In genomic region chr5:102149481-102150129, GRCm38 (mm10) we compare ENCODE assay signal across 8 mouse cellular contexts.
DNase-seq lines count a peak whose midpoint lies in the region; ATAC-seq and TF ChIP-seq lines count a peak whose summit lies in the region.

No protein-coding gene starts in this region.

- H3K4me1 ChIP-seq in MEL (ENCODE audit: control insufficient read depth in 1 of 2, insufficient read depth in 2 of 2, low read length in 2 of 2): no peaks in the 10 kb centered on the region
- H3K4me1 ChIP-seq in embryonic facial prominence, embryonic 13.5 days: no peaks in the 10 kb centered on the region

- TF ChIP-seq RAD21 in MEL (IDR thresholded peaks at IDR 0.05; ENCODE audit: low read depth, low read length): peak; percentile 68

- no peak overlapping the region for H3K9ac ChIP-seq in MEL (ENCODE audit: control insufficient read depth, low read depth, low read length, poor library complexity, severe bottlenecking)
- 0 out of 2 replicates have a peak overlapping the region, but pooled peaks have one; percentile 21 for H3K9ac ChIP-seq in embryonic facial prominence, embryonic 13.5 days

- H3K27me3 ChIP-seq in MEL (ENCODE audit: control insufficient read depth in 1 of 2, insufficient read depth in 2 of 2, low read length in 2 of 2): no peaks in the 10 kb centered on the region
- H3K27me3 ChIP-seq in embryonic facial prominence, embryonic 13.5 days: no peaks in the 10 kb centered on the region

- no peak for TF ChIP-seq POLR2A in MEL (IDR thresholded peaks at IDR 0.05; ENCODE audit: control insufficient read depth in 1 of 2, insufficient read depth in 1 of 2, low read depth in 1 of 2, low read length in 2 of 2, poor library complexity in 1 of 2)

- H3K27ac ChIP-seq in MEL (ENCODE audit: control insufficient read depth, low read depth, low read length): no peak overlapping the region
- no peak overlapping the region for H3K27ac ChIP-seq in embryonic facial prominence, embryonic 13.5 days

- ATAC-seq in embryonic facial prominence, embryonic 13.5 days (ENCODE audit: insufficient number of reproducible peaks, insufficient read depth, low FRiP score, low TSS enrichment, low read depth): no peak
- ATAC-seq in inflammation-experienced regulatory T-cells, adult 6 months: no peak

- DNase-seq in MEL (ENCODE audit: low read depth, low spot score): peak; percentile 61
- DNase-seq in adrenal gland, postnatal 4 days (ENCODE audit: low spot score in 2 of 2): peak; percentile 36 to 43
- DNase-seq in heart, postnatal 4 days: peak; percentile 81
- DNase-seq in layer of hippocampus, postnatal 10 days (ENCODE audit: low spot score in 2 of 2): peak; percentile 95 to 96
- peak; percentile 52 for DNase-seq in lung, postnatal 25 days (ENCODE audit: low spot score)
- DNase-seq in right cerebral cortex, adult 2 months (ENCODE audit: low spot score in 2 of 2): peak; percentile 94 to 95

- no peak overlapping the region for H3K4me3 ChIP-seq in MEL (ENCODE audit: control insufficient read depth in 1 of 2, insufficient read depth in 1 of 2, low read depth in 2 of 2, low read length in 2 of 2)
- H3K4me3 ChIP-seq in embryonic facial prominence, embryonic 13.5 days: 0 out of 2 replicates have a peak overlapping the region, but pooled peaks have one; percentile 14

- no peak for TF ChIP-seq EP300 in MEL (IDR thresholded peaks at IDR 0.05; ENCODE audit: low read depth in 1 of 2, low read length in 2 of 2)

- peak; percentile 72 to 75 (median 75) for TF ChIP-seq CTCF in MEL (IDR thresholded peaks at IDR 0.05 in 2 of 3, conservative IDR thresholded peaks at IDR 0.05 in 1 of 3; ENCODE audit: control insufficient read depth in 1 of 3, insufficient read depth in 1 of 3, low read depth in 2 of 3, low read length in 3 of 3, poor library complexity in 1 of 3, severe bottlenecking in 1 of 3)

- H3K9me3 ChIP-seq in MEL (replicated peaks; ENCODE audit: insufficient read depth, low read length): no peaks in the 10 kb centered on the region
- H3K9me3 ChIP-seq in embryonic facial prominence, embryonic 13.5 days: no peaks in the 10 kb centered on the region

- WGBS in embryonic facial prominence, embryonic 13.5 days: 23% methylated on average over 14 of the region's 14 CpGs

- peak overlapping the region; percentile 41 for H3K4me2 ChIP-seq in embryonic facial prominence, embryonic 13.5 days

- no peaks in the 10 kb centered on the region for H3K36me3 ChIP-seq in MEL (ENCODE audit: control insufficient read depth in 1 of 2, insufficient read depth in 2 of 2, low read length in 2 of 2)
- no peaks in the 10 kb centered on the region for H3K36me3 ChIP-seq in embryonic facial prominence, embryonic 13.5 days

- H3K79me2 ChIP-seq in MEL (ENCODE audit: control insufficient read depth, insufficient read depth, low read length, poor library complexity): no peaks in the 10 kb centered on the region

TF ChIP-seq in MEL, 35 proteins besides CTCF, POLR2A, EP300 and RAD21:
- TF ChIP-seq SMC3 (IDR thresholded peaks at IDR 0.05; ENCODE audit: low read depth, low read length) (peak; percentile 62), ZC3H11A (IDR thresholded peaks at IDR 0.05; ENCODE audit: low read depth, low read length) (peak; percentile 28; the same call in 1 of the 2 replicates), BHLHE40 (IDR thresholded peaks at IDR 0.05; ENCODE audit: borderline replicate concordance, low read depth, low read length) (no peak)

Comparison
In these comparisons a context has a peak if more than half of its experiments do, and no peak if none do; other contexts are left out.
1. DNase-seq: peak in every context shown above with its lines; median percentile 96 in layer of hippocampus, postnatal 10 days; 94 in right cerebral cortex, adult 2 months; 81 in heart, postnatal 4 days; 61 in MEL; 52 in lung, postnatal 25 days; 40 in adrenal gland, postnatal 4 days.